Mouse (Mus musculus): Measurements from ENCODE around the gene Gbp8. TPM values are rescaled to one million over a fixed set of nuclear protein-coding genes. Genes with fewer than 3 reads are reported as not detected.
A peak's percentile ranks its signal among the peaks of the same experiment; 100 is the strongest.

The Gbp8 gene
- polyA plus RNA-seq, 1 experiment from 2014 or later = 1.3 TPM

DNA sequence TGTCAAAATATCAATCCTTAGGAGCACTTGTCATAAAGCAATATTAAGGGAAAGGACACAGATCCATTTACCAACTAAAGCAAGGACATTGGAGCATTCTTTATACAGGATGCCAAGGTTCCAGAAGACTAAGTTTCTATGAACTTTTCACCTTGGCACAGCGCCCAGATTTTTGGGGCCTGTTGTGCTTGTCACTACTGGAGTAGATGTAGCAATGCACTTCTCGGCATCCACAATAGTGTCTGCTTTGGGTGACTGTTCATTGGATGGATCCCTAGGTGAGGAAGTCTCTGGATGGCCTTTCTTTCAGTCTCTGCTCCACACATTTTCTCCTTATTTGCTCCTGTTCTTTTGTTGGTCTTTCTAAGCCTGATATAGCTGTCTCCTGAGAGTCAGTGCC lies 107.0 kb downstream of the Gbp8 start:
- H3K27ac ChIP-seq = no peak overlapping the region
- H3K27me3 ChIP-seq (replicated peaks) = no peaks in the 10 kb centered on the region
- no peak overlapping the region for H3K9ac ChIP-seq
- H3K4me3 ChIP-seq (replicated peaks) = no peak overlapping the region
- no peak overlapping the region for H3K4me2 ChIP-seq
- 64% methylated on average over 2 of the region's 2 CpGs for WGBS
- H3K4me1 ChIP-seq = no peaks in the 10 kb centered on the region
- no peaks in the 10 kb centered on the region for H3K36me3 ChIP-seq
- no peaks in the 10 kb centered on the region for H3K9me3 ChIP-seq
- no peak for ATAC-seq (ENCODE audit: insufficient read depth, low FRiP score, low read depth)

GRCm38 (mm10) chr5:105012551-105012950 lies 126.8 kb downstream of the Gbp8 start:
- no peak for ATAC-seq (ENCODE audit: insufficient read depth, low FRiP score, low read depth)
- WGBS = 71% methylated on average over 1 of the region's 1 CpGs

GRCm38 (mm10) chr5:105011570-105011969 lies 127.8 kb downstream of the Gbp8 start:
- no peaks in the 10 kb centered on the region for H3K27me3 ChIP-seq (replicated peaks)
- H3K27ac ChIP-seq = no peak overlapping the region
- H3K9ac ChIP-seq = no peak overlapping the region
- no peak overlapping the region for H3K4me3 ChIP-seq (replicated peaks)
- no peaks in the 10 kb centered on the region for H3K9me3 ChIP-seq
- WGBS = 85% methylated on average over 4 of the region's 4 CpGs
- no peak overlapping the region for H3K4me2 ChIP-seq
- H3K4me1 ChIP-seq = no peaks in the 10 kb centered on the region
- no peaks in the 10 kb centered on the region for H3K36me3 ChIP-seq
- no peak for ATAC-seq (ENCODE audit: insufficient read depth, low FRiP score, low read depth)

More at GRCm38 (mm10) chr5:105012551-105012950, 126.8 kb downstream of the Gbp8 start:
- H3K4me2 ChIP-seq = no peak overlapping the region
- H3K9me3 ChIP-seq = no peaks in the 10 kb centered on the region
- H3K4me3 ChIP-seq (replicated peaks) = no peak overlapping the region
- H3K4me1 ChIP-seq = no peaks in the 10 kb centered on the region
- no peaks in the 10 kb centered on the region for H3K36me3 ChIP-seq
- H3K9ac ChIP-seq = no peak overlapping the region
- H3K27ac ChIP-seq = no peak overlapping the region
- H3K27me3 ChIP-seq (replicated peaks) = no peaks in the 10 kb centered on the region

DNA sequence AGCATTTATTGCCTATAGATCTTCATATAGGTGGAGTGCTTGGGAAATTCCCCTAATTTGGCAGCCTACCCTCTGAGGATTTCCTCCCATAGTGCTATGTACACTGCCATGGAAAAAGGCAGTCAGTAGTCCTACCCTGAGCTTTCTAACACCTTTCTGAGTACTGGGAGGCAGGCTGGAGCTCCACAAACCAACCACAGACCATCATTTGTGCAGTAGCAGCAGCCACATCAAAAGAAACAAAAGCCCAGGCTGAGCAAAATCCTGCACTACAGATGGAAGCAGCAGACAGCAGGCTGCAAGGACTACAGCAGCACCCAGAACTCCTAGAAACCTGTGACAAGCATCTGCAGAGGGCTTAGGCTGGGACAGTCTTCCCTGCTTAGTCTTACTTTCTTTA lies 129.0 kb downstream of the Gbp8 start:
- no peak overlapping the region for H3K27ac ChIP-seq
- no peaks in the 10 kb centered on the region for H3K36me3 ChIP-seq
- H3K9me3 ChIP-seq = no peaks in the 10 kb centered on the region
- H3K4me1 ChIP-seq = no peaks in the 10 kb centered on the region
- no peak overlapping the region for H3K4me3 ChIP-seq (replicated peaks)
- no peak overlapping the region for H3K4me2 ChIP-seq
- H3K27me3 ChIP-seq (replicated peaks) = no peaks in the 10 kb centered on the region
- no peak overlapping the region for H3K9ac ChIP-seq
- ATAC-seq (ENCODE audit: insufficient read depth, low FRiP score, low read depth) = no peak

- Histone ChIP-seq H3K9ac (no peak overlapping the region), H3K27ac (no peak overlapping the region), H3K9me3 (no peaks in the 10 kb centered on the region), H3K4me1 (no peaks in the 10 kb centered on the region), H3K36me3 (no peaks in the 10 kb centered on the region), H3K4me3 (replicated peaks) (no peak overlapping the region), H3K27me3 (replicated peaks) (no peaks in the 10 kb centered on the region), H3K4me2 (no peak overlapping the region)
- no peak for ATAC-seq (ENCODE audit: insufficient read depth, low FRiP score, low read depth)
- WGBS = 63% methylated on average over 2 of the region's 2 CpGs
Measured at GRCm38 (mm10) chr5:104989411-104989810, 149.9 kb downstream of the Gbp8 start.

GRCm38 (mm10) chr5:104988000-104988399 lies 151.3 kb downstream of the Gbp8 start:
- peak overlapping the region; percentile 40; the same call in 1 of the 2 replicates for H3K27ac ChIP-seq
- H3K27me3 ChIP-seq (replicated peaks) = no peaks in the 10 kb centered on the region
- H3K9ac ChIP-seq = no peak overlapping the region
- 46% methylated on average over 2 of the region's 2 CpGs for WGBS
- no peak overlapping the region for H3K4me3 ChIP-seq (replicated peaks)
- no peaks in the 10 kb centered on the region for H3K4me1 ChIP-seq
- H3K36me3 ChIP-seq = no peaks in the 10 kb centered on the region
- no peak overlapping the region for H3K4me2 ChIP-seq
- no peaks in the 10 kb centered on the region for H3K9me3 ChIP-seq
- no peak for ATAC-seq (ENCODE audit: insufficient read depth, low FRiP score, low read depth)

DNA sequence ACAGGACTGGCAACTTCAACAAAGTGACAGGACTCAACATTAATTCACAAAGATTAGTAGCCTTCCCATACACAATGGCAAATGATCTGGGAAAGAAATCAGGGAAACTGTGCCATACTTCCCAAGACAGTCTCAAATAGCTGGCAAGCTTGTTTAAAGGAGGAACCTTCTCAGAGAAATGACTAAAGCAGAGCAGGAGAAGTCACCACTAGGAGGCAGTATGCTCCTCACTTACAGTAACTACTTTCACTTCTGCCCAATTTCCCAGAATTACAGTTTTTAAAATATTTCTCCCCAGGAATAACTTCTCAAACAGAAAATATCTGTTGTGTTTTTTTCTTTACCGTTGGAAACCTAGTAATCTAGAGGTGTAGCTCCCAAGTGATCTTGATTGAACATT lies 152.6 kb downstream of the Gbp8 start:
- no peak overlapping the region for H3K4me3 ChIP-seq (replicated peaks)
- H3K9me3 ChIP-seq = no peaks in the 10 kb centered on the region
- H3K36me3 ChIP-seq = no peaks in the 10 kb centered on the region
- no peak overlapping the region for H3K9ac ChIP-seq
- no peak overlapping the region for H3K27ac ChIP-seq
- 43% methylated on average over 1 of the region's 1 CpGs for WGBS
- ATAC-seq (ENCODE audit: insufficient read depth, low FRiP score, low read depth) = no peak
- no peak overlapping the region for H3K4me2 ChIP-seq
- H3K4me1 ChIP-seq = no peaks in the 10 kb centered on the region
- no peaks in the 10 kb centered on the region for H3K27me3 ChIP-seq (replicated peaks)

DNA sequence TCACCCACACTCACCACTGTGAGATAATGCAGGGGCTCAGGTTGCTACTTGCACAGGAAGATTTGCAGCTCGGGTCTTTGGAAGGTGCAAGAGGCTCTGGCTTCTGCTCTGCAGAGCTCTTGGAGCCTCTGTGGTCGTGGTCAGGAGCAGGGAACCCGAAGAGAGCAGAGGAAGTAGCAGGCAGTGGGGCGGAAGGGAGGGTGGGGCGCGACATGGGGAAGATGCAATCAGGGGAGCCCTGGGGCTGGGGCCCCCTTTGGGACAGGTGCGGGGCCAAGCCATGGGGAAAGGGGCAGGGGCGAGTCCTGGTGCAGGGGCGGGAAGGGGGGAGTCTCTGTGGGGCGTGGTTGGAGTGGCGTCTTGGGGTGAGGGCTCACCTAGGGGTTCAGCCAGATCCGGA lies 156.8 kb downstream of the Gbp8 start, which contains the start of gene Abcg3:
Gene Abcg3, minus strand, starts transcription at position 184 of the 400 bp plus-strand sequence.
- no peak within 1 kb of the TSS for H3K9ac ChIP-seq
- 24% methylated on average over 12 of the region's 12 CpGs for WGBS
- no peaks in the 10 kb centered on the region for H3K27me3 ChIP-seq (replicated peaks)
- no peaks in the 10 kb centered on the region for H3K36me3 ChIP-seq
- peak within 1 kb of the TSS; percentile 47 for H3K4me2 ChIP-seq
- peak; percentile 50; the same call in 1 of the 2 replicates for ATAC-seq (ENCODE audit: insufficient read depth, low FRiP score, low read depth)
- H3K27ac ChIP-seq = no peak within 1 kb of the TSS
- H3K4me3 ChIP-seq (replicated peaks) = peak within 1 kb of the TSS; percentile 18; the same call in 1 of the 2 replicates
- H3K9me3 ChIP-seq = no peaks in the 10 kb centered on the region
- no peaks in the 10 kb centered on the region for H3K4me1 ChIP-seq

- no peak for ATAC-seq (ENCODE audit: insufficient read depth, low FRiP score, low read depth)
- Histone ChIP-seq H3K27me3 (replicated peaks) (no peaks in the 10 kb centered on the region), H3K4me1 (no peaks in the 10 kb centered on the region), H3K4me3 (replicated peaks) (no peak overlapping the region), H3K9ac (no peak overlapping the region), H3K36me3 (no peaks in the 10 kb centered on the region), H3K9me3 (no peaks in the 10 kb centered on the region), H3K27ac (no peak overlapping the region), H3K4me2 (no peak overlapping the region)
- 63% methylated on average over 2 of the region's 2 CpGs for WGBS
Measured at GRCm38 (mm10) chr5:104979040-104979513, 160.3 kb downstream of the Gbp8 start.

Other genes with a start within 250 kb of the Gbp8 start
- 2.2 and 2.6 TPM in 2 replicates for gene Abcg3, start 156.8 kb downstream of the Gbp8 start, polyA plus RNA-seq (2015; fragmentation: Nextera tagmentation; extraction: Ambion mirVana)
- gene Gbp9, start within 50 bp of the Gbp8 start, polyA plus RNA-seq (2015; fragmentation: Nextera tagmentation; extraction: Ambion mirVana) = 2.4 and 2.7 TPM in 2 replicates
- 0.78 and 1.3 TPM in 2 replicates for gene Gbp4, start within 50 bp of the Gbp8 start, polyA plus RNA-seq (2015; fragmentation: Nextera tagmentation; extraction: Ambion mirVana)
- gene Gbp10, start 100.0 kb upstream of the Gbp8 start, polyA plus RNA-seq (2015; fragmentation: Nextera tagmentation; extraction: Ambion mirVana) = 0.08 and 0.53 TPM in 2 replicates
- gene Gm43302, start 154.2 kb upstream of the Gbp8 start, polyA plus RNA-seq (2015; fragmentation: Nextera tagmentation; extraction: Ambion mirVana) = not detected in 2 replicates
- gene Gbp6, start 154.2 kb upstream of the Gbp8 start, polyA plus RNA-seq (2015; fragmentation: Nextera tagmentation; extraction: Ambion mirVana) = 1.9 and 2.4 TPM in 2 replicates

All from stomach, embryonic 15.5 days (tissue).